ENCODE assay signal across 24 mouse cellular contexts in genomic region chr6:87269950-87270349, GRCm38 (mm10).
DNase-seq lines count a peak whose midpoint lies in the region; ATAC-seq and TF ChIP-seq lines count a peak whose summit lies in the region.
"Had no signal": no experiment of that assay in that cellular context is flagged by ENCODE, and none has a peak within 500 bp of the region (broad histone marks: within the 10 kb centered on the region; RNA-seq: fewer than 3 reads in every experiment).

No protein-coding gene starts in this region.

- no peak overlapping the region for H3K4me3 ChIP-seq in kidney, postnatal 0 days (replicated peaks; ENCODE audit: low read depth, low read length)
- no peak overlapping the region for H3K4me3 ChIP-seq in embryonic facial prominence, embryonic 13.5 days
- H3K4me3 ChIP-seq in intestine, embryonic 15.5 days (replicated peaks): no peak overlapping the region
- H3K4me3 ChIP-seq in stomach, embryonic 16.5 days (replicated peaks; ENCODE audit: low read length): no peak overlapping the region
- H3K4me3 ChIP-seq in midbrain, embryonic 13.5 days (replicated peaks): no peak overlapping the region
- H3K4me3 ChIP-seq: forebrain, embryonic 15.5 days; heart, embryonic 12.5 days; hindbrain, embryonic 10.5 days; layer of hippocampus, adult 2 months; limb, embryonic 13.5 days; liver, embryonic 15.5 days had no signal

- DNase-seq in kidney, postnatal 0 days (ENCODE audit: low spot score): peak; percentile 55
- DNase-seq in kidney, postnatal 4 days: no peak
- DNase-seq in layer of hippocampus, adult 18-20 months (ENCODE audit: low spot score in 2 of 2): no peak
- DNase-seq: adrenal gland, postnatal 36 days; B cell, adult 2 months; gastrocnemius, postnatal 10 days; heart, postnatal 10 days; kidney, adult 2 months; thymus, postnatal 25 days had no signal

- WGBS in kidney, postnatal 0 days: 43% methylated on average over 7 of the region's 7 CpGs
- WGBS in embryonic facial prominence, embryonic 13.5 days: 48% methylated on average over 7 of the region's 7 CpGs
- WGBS in intestine, embryonic 15.5 days: 48% methylated on average over 7 of the region's 7 CpGs
- WGBS in stomach, embryonic 16.5 days: 34% methylated on average over 7 of the region's 7 CpGs
- WGBS in midbrain, embryonic 13.5 days: 71% methylated on average over 7 of the region's 7 CpGs

- peaks cover 7% of the 10 kb centered on the region for H3K4me1 ChIP-seq in kidney, postnatal 0 days (replicated peaks; ENCODE audit: insufficient read depth, low read length)
- H3K4me1 ChIP-seq in embryonic facial prominence, embryonic 13.5 days: peaks cover 43% of the 10 kb centered on the region
- H3K4me1 ChIP-seq in intestine, embryonic 15.5 days (replicated peaks): peaks cover 24% of the 10 kb centered on the region
- H3K4me1 ChIP-seq in stomach, embryonic 16.5 days (ENCODE audit: control insufficient read depth, insufficient read depth, low read length): peaks cover 28% of the 10 kb centered on the region
- H3K4me1 ChIP-seq in midbrain, embryonic 13.5 days (replicated peaks): peaks cover 9% of the 10 kb centered on the region
- H3K4me1 ChIP-seq: liver, embryonic 15.5 days had no signal

- no peak overlapping the region for H3K4me2 ChIP-seq in kidney, postnatal 0 days (ENCODE audit: low read length)
- no peak overlapping the region for H3K4me2 ChIP-seq in embryonic facial prominence, embryonic 13.5 days
- H3K4me2 ChIP-seq in intestine, embryonic 15.5 days (replicated peaks): no peak overlapping the region
- no peak overlapping the region for H3K4me2 ChIP-seq in stomach, embryonic 16.5 days (ENCODE audit: low read depth, low read length)
- H3K4me2 ChIP-seq in midbrain, embryonic 13.5 days (replicated peaks): no peak overlapping the region
- H3K4me2 ChIP-seq: forebrain, embryonic 15.5 days; heart, embryonic 12.5 days; limb, embryonic 13.5 days; liver, embryonic 15.5 days had no signal

- no peaks in the 10 kb centered on the region for H3K9me3 ChIP-seq in kidney, postnatal 0 days (replicated peaks; ENCODE audit: low read length)
- peaks cover 6% of the 10 kb centered on the region for H3K9me3 ChIP-seq in embryonic facial prominence, embryonic 13.5 days
- H3K9me3 ChIP-seq in intestine, embryonic 15.5 days: no peaks in the 10 kb centered on the region
- H3K9me3 ChIP-seq in stomach, embryonic 16.5 days (replicated peaks; ENCODE audit: control insufficient read depth, low read length): peaks cover 3% of the 10 kb centered on the region; the same call in 1 of the 2 replicates
- no peaks in the 10 kb centered on the region for H3K9me3 ChIP-seq in midbrain, embryonic 13.5 days
- H3K9me3 ChIP-seq: forebrain, embryonic 15.5 days; liver, embryonic 15.5 days had no signal

- no peaks in the 10 kb centered on the region for H3K36me3 ChIP-seq in kidney, postnatal 0 days (ENCODE audit: insufficient read depth, low read length)
- H3K36me3 ChIP-seq in embryonic facial prominence, embryonic 13.5 days: peaks cover 45% of the 10 kb centered on the region
- H3K36me3 ChIP-seq in intestine, embryonic 15.5 days: 0 out of 2 replicates have a peak, but pooled peaks cover 3% of the 10 kb centered on the region
- H3K36me3 ChIP-seq in stomach, embryonic 16.5 days (ENCODE audit: control insufficient read depth, insufficient read depth, low read length): peaks cover 6% of the 10 kb centered on the region; the same call in 1 of the 2 replicates
- H3K36me3 ChIP-seq in midbrain, embryonic 13.5 days: peaks cover 3% of the 10 kb centered on the region
- H3K36me3 ChIP-seq: G1E; liver, embryonic 15.5 days had no signal

- no peak for TF ChIP-seq CTCF in kidney, postnatal 0 days (IDR thresholded peaks at IDR 0.05; ENCODE audit: low read depth)

- H3K27me3 ChIP-seq in kidney, postnatal 0 days (ENCODE audit: insufficient read depth, low read length): 0 out of 2 replicates have a peak, but pooled peaks cover 5% of the 10 kb centered on the region
- H3K27me3 ChIP-seq in embryonic facial prominence, embryonic 13.5 days: no peaks in the 10 kb centered on the region
- H3K27me3 ChIP-seq in intestine, embryonic 15.5 days (replicated peaks): no peaks in the 10 kb centered on the region
- H3K27me3 ChIP-seq in stomach, embryonic 16.5 days (ENCODE audit: control insufficient read depth, insufficient read depth, low read length): no peaks in the 10 kb centered on the region
- H3K27me3 ChIP-seq in midbrain, embryonic 13.5 days: no peaks in the 10 kb centered on the region
- H3K27me3 ChIP-seq: CH12.LX; forebrain, embryonic 15.5 days; heart, embryonic 12.5 days; limb, embryonic 13.5 days; liver, embryonic 15.5 days; Patski had no signal

- no peak for ATAC-seq in kidney, postnatal 0 days (replicated peaks; ENCODE audit: low FRiP score, low read depth)
- no peak for ATAC-seq in embryonic facial prominence, embryonic 13.5 days (ENCODE audit: insufficient number of reproducible peaks, insufficient read depth, low FRiP score, low TSS enrichment, low read depth)
- peak; percentile 41; the same call in 1 of the 2 replicates for ATAC-seq in intestine, embryonic 15.5 days
- ATAC-seq in stomach, embryonic 16.5 days (ENCODE audit: insufficient read depth, low FRiP score): 0 out of 2 replicates have a peak, but pooled peaks have one; percentile 19
- no peak for ATAC-seq in midbrain, embryonic 13.5 days
- ATAC-seq: forebrain, embryonic 15.5 days; hindbrain, embryonic 16.5 days; Patski had no signal

- no peak overlapping the region for H3K27ac ChIP-seq in kidney, postnatal 0 days
- H3K27ac ChIP-seq in embryonic facial prominence, embryonic 13.5 days: peak overlapping the region; percentile 55
- no peak overlapping the region for H3K27ac ChIP-seq in intestine, embryonic 15.5 days
- peak overlapping the region; percentile 68 for H3K27ac ChIP-seq in stomach, embryonic 16.5 days (ENCODE audit: low read length)
- H3K27ac ChIP-seq in midbrain, embryonic 13.5 days: no peak overlapping the region
- H3K27ac ChIP-seq: forebrain, embryonic 15.5 days; liver, embryonic 15.5 days; macrophage had no signal

- H3K9ac ChIP-seq in kidney, postnatal 0 days (ENCODE audit: low read depth, low read length): no peak overlapping the region
- H3K9ac ChIP-seq in embryonic facial prominence, embryonic 13.5 days: no peak overlapping the region
- H3K9ac ChIP-seq in intestine, embryonic 15.5 days: no peak overlapping the region
- H3K9ac ChIP-seq in stomach, embryonic 16.5 days (ENCODE audit: low read length): no peak overlapping the region
- no peak overlapping the region for H3K9ac ChIP-seq in midbrain, embryonic 13.5 days (replicated peaks)
- H3K9ac ChIP-seq: forebrain, embryonic 15.5 days; heart, embryonic 12.5 days; limb, embryonic 13.5 days; liver, embryonic 15.5 days had no signal

Comparison
In these comparisons a context has a peak if more than half of its experiments do, and no peak if none do; other contexts are left out.
1. ATAC-seq: peak in intestine, embryonic 15.5 days (single experiment) and stomach, embryonic 16.5 days (single experiment); none in kidney, postnatal 0 days (single experiment), embryonic facial prominence, embryonic 13.5 days (single experiment) and midbrain, embryonic 13.5 days (single experiment).
2. H3K27ac ChIP-seq: peak in embryonic facial prominence, embryonic 13.5 days (single experiment) and stomach, embryonic 16.5 days (single experiment); none in kidney, postnatal 0 days (single experiment), intestine, embryonic 15.5 days (single experiment) and midbrain, embryonic 13.5 days (single experiment).